Mouse (Mus musculus) heart, adult 9 months (tissue): ENCODE data around the gene Paxbp1.

Source experiments
- DNase-seq, 2 experiments: peaks; one replicate each; pipeline ENCODE4 v3.0.0; 2022; ENCODE audit warnings: low spot score in 2 of 2

Gene Paxbp1

GRCm38 (mm10) chr16:90997822-90998221 is 46.5 kb downstream of the Paxbp1 start:
- DNase-seq: no peak

GRCm38 (mm10) chr16:90996327-90997243 is 47.8 kb downstream of the Paxbp1 start:
- no peak for DNase-seq

- no peak for DNase-seq
Measured at GRCm38 (mm10) chr16:90995498-90995897, 48.8 kb downstream of the Paxbp1 start.

GRCm38 (mm10) chr16:90995023-90995422 is 49.3 kb downstream of the Paxbp1 start:
- DNase-seq: peak; percentile 33 to 34

GRCm38 (mm10) chr16:90989162-90989561 is 55.2 kb downstream of the Paxbp1 start:
- no peak for DNase-seq

- DNase-seq: no peak
Measured at GRCm38 (mm10) chr16:90988665-90989064, 55.7 kb downstream of the Paxbp1 start.

GRCm38 (mm10) chr16:90988039-90988438 is 56.3 kb downstream of the Paxbp1 start:
- no peak for DNase-seq

- no peak for DNase-seq
Measured at GRCm38 (mm10) chr16:90971004-90971403, 73.3 kb downstream of the Paxbp1 start.

GRCm38 (mm10) chr16:90966241-90966640 is 78.1 kb downstream of the Paxbp1 start:
- no peak for DNase-seq

- DNase-seq: no peak
Measured at GRCm38 (mm10) chr16:90964302-90964701, 80.0 kb downstream of the Paxbp1 start.
